Mouse (Mus musculus): ENCODE data around the gene Traf3ip3. TPM values are rescaled to one million over a fixed set of nuclear protein-coding genes. Genes with fewer than 3 reads are reported as not detected.

Gene Traf3ip3
- total and polyA plus RNA-seq, 3 experiments = 60.9 to 72.9 (median 68.8) TPM

DNA sequence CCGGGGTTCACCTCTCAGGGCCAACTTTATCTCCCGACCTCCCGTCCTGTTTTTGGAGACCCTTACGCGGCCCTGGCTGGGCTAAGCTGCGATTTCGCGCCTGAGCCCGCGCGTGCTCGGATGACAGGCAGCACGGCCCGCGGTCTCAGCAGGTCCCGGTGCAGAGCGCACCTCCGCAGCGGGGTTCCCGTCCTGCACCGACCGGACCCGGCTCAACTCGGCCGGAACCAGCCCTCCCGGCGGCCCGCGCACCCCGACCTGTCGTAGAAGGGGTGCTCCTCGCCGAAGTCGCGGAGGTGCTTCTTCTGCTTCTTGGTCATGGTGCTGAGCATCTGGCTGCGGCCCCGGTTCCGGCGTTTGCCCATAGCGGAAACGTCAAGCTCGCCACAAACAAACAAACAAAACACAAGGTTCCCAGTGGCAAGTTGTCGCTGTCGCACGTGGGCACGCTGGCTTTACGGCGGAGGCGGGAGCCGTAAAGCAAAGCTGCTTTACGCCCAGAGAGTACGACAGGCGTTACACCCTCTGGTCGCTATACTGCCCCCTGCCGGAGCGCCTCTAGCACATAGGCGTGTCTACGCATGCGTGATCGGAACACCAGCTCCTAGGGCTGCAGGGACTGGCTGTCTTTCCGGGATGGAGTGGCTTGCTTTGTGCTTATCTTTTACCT is 71.6 kb downstream of the Traf3ip3 start, which contains the start of gene Diexf (continued):
- TF ChIP-seq POLR2AphosphoS2 (IDR thresholded peaks at IDR 0.05; ENCODE audit: low read depth, low read length) = no peak
- peak; percentile 100 for TF ChIP-seq MXI1 (IDR thresholded peaks at IDR 0.05; ENCODE audit: low read depth, low read length)
- TF ChIP-seq NRF1 (IDR thresholded peaks at IDR 0.05; ENCODE audit: low read depth, low read length) = peak; percentile 87
- peak; percentile 75 for TF ChIP-seq ELF1 (IDR thresholded peaks at IDR 0.05; ENCODE audit: low read depth, low read length)
- TF ChIP-seq NELFE (IDR thresholded peaks at IDR 0.05; ENCODE audit: low read depth, low read length) = peak; percentile 74
- TF ChIP-seq HCFC1 (IDR thresholded peaks at IDR 0.05; ENCODE audit: low read depth, low read length) = peak; percentile 90
- TF ChIP-seq USF2 (conservative IDR thresholded peaks at IDR 0.05; ENCODE audit: low read depth, low read length) = no peak

DNA sequence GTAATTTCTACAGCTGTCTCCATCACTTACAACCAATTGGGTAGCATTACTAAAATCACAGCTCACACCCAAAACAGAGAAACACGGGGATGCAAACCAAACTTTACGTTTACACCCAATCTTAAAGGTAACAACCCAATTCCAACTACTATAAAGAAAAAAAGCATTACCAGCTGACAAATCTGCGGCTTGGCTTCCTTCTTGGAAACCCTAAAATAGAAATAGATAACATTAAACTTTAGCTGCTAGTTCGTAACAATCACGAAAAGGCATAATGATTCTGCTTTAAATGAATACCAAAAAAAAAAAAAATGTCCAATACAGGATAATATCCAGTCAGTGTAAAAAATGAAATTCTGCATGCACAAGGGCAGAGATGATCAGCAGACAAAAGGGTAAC is 72.2 kb downstream of the Traf3ip3 start:
- peaks cover 40% of the 10 kb centered on the region for H3K79me2 ChIP-seq (replicated peaks; ENCODE audit: control insufficient read depth, extremely low read depth, insufficient read depth, poor library complexity, severe bottlenecking)
- H3K36me3 ChIP-seq (replicated peaks in 1 of 2; ENCODE audit: control insufficient read depth in 1 of 2, insufficient read depth in 1 of 2, low read length in 1 of 2) = peaks cover 24 to 31% of the 10 kb centered on the region in 2 experiments
- peak overlapping the region; percentile 95 for H3K9ac ChIP-seq (ENCODE audit: insufficient read depth, low read depth)
- in situ Hi-C loops (cut with MboI; ENCODE audit: low pct_ligation_motif_present, low pct_unique_long_range_greater_than_20kb, low sequenced_read_pairs) (no loop called here), dilution Hi-C loops (cut with MboI; ENCODE audit: extremely low pct_ligation_motif_present, extremely low pct_unique_long_range_greater_than_20kb, low sequenced_read_pairs) (no loop called here)
- no peak for DNase-seq (ENCODE audit: extremely low read depth)
- no peak; the same call in 1 of the 2 replicates for TF ChIP-seq SIN3A (IDR thresholded peaks at IDR 0.05; ENCODE audit: low read length)
- TF ChIP-seq CHD1 (IDR thresholded peaks at IDR 0.05; ENCODE audit: low read depth, low read length) = peak; percentile 44; the same call in 1 of the 2 replicates
- no peak for TF ChIP-seq ZC3H11A (IDR thresholded peaks at IDR 0.05; ENCODE audit: low read depth, low read length)
- no peaks in the 10 kb centered on the region for H3K27me3 ChIP-seq (replicated peaks)
- no peak overlapping the region for H3K27ac ChIP-seq (ENCODE audit: insufficient read depth, low read depth)
- no peaks in the 10 kb centered on the region for H3K9me3 ChIP-seq (replicated peaks; ENCODE audit: low read length)
- H3K4me2 ChIP-seq (ENCODE audit: insufficient read depth, low read depth, poor library complexity, severe bottlenecking) = peak overlapping the region; percentile 96
- peaks cover 7 to 27% of the 10 kb centered on the region in 2 experiments for H3K4me1 ChIP-seq (ENCODE audit: control insufficient read depth in 1 of 2, insufficient read depth in 2 of 2)
- H3K4me3 ChIP-seq (replicated peaks in 1 of 3; ENCODE audit: low read depth in 2 of 3, low read length in 2 of 3, poor library complexity in 1 of 3) = peak overlapping the region; percentile 85 to 100 (median 99)

- no peak for TF ChIP-seq CTCF (conservative IDR thresholded peaks at IDR 0.05 in 1 of 2, IDR thresholded peaks at IDR 0.05 in 1 of 2; ENCODE audit: low read depth in 2 of 2, low read length in 2 of 2)
- no peak for TF ChIP-seq TCF12 (IDR thresholded peaks at IDR 0.05; ENCODE audit: low read depth, low read length)
- TF ChIP-seq GABPA (IDR thresholded peaks at IDR 0.05; ENCODE audit: insufficient replicate concordance, low read depth, low read length) = no peak
- no peak for TF ChIP-seq PAX5 (IDR thresholded peaks at IDR 0.05; ENCODE audit: low read length)
- no peak for TF ChIP-seq MEF2A (IDR thresholded peaks at IDR 0.05; ENCODE audit: borderline replicate concordance, low read depth, low read length)
- TF ChIP-seq SIN3A (IDR thresholded peaks at IDR 0.05; ENCODE audit: low read length) = no peak
- TF ChIP-seq MAFK (IDR thresholded peaks at IDR 0.05; ENCODE audit: insufficient replicate concordance, low read length) = no peak
- no peak for DNase-seq (ENCODE audit: extremely low read depth)
- no peak overlapping the region for H3K4me3 ChIP-seq (replicated peaks in 1 of 3; ENCODE audit: low read depth in 2 of 3, low read length in 2 of 3, poor library complexity in 1 of 3)
These were observed 73.4 kb downstream of the Traf3ip3 start for GRCm38 (mm10) chr1:193128055-193128454.

More at GRCm38 (mm10) chr1:193128055-193128454, 73.4 kb downstream of the Traf3ip3 start:
- Histone ChIP-seq H3K27ac (ENCODE audit: insufficient read depth, low read depth) (no peak overlapping the region; the same call in 1 of the 2 replicates), H3K9me3 (replicated peaks; ENCODE audit: low read length) (no peaks in the 10 kb centered on the region), H3K9ac (ENCODE audit: insufficient read depth, low read depth) (no peak overlapping the region), H3K79me2 (replicated peaks; ENCODE audit: control insufficient read depth, extremely low read depth, insufficient read depth, poor library complexity, severe bottlenecking) (peaks cover 40% of the 10 kb centered on the region), H3K27me3 (replicated peaks) (no peaks in the 10 kb centered on the region), H3K36me3 (replicated peaks in 1 of 2; ENCODE audit: control insufficient read depth in 1 of 2, insufficient read depth in 1 of 2, low read length in 1 of 2) (peaks cover 34 to 43% of the 10 kb centered on the region in 2 experiments), H3K4me2 (ENCODE audit: insufficient read depth, low read depth, poor library complexity, severe bottlenecking) (no peak overlapping the region), H3K4me1 (ENCODE audit: control insufficient read depth in 1 of 2, insufficient read depth in 2 of 2) (peaks cover 7 to 27% of the 10 kb centered on the region in 2 experiments)
- dilution Hi-C loops (cut with MboI; ENCODE audit: extremely low pct_ligation_motif_present, extremely low pct_unique_long_range_greater_than_20kb, low sequenced_read_pairs) (no loop called here), in situ Hi-C loops (cut with MboI; ENCODE audit: low pct_ligation_motif_present, low pct_unique_long_range_greater_than_20kb, low sequenced_read_pairs) (no loop called here)
